Mouse (Mus musculus) small intestine, adult 2 months (tissue): ENCODE measurements around the gene Klc1. TPM values are rescaled to one million over a fixed set of nuclear protein-coding genes. Genes with fewer than 3 reads are reported as not detected.

ENCODE experiments used
- H3K27ac ChIP-seq: fragments of 200-500 bp; 2 replicates; pipeline ENCODE4 v1.5.1; 2012; ENCODE audit warnings: low read depth, low read length, control low read depth, inconsistent platforms; ENCODE audit not compliant: insufficient read depth
- H3K27me3 ChIP-seq: fragments of 200-500 bp; 2 replicates; pipeline ENCODE4 v1.6.1; 2012; ENCODE audit warnings: mild to moderate bottlenecking, moderate library complexity, low read length, inconsistent platforms; ENCODE audit not compliant: control insufficient read depth, insufficient read depth
- H3K36me3 ChIP-seq: fragments of 200-500 bp; 2 replicates; pipeline ENCODE4 v1.6.1; 2012; ENCODE audit warnings: mild to moderate bottlenecking, low read length, control low read depth, inconsistent platforms; ENCODE audit not compliant: control insufficient read depth, insufficient read depth
- H3K4me1 ChIP-seq: fragments of 200-500 bp; 2 replicates; pipeline ENCODE4 v1.6.1; 2012; ENCODE audit warnings: low read length, inconsistent platforms, mixed read lengths; ENCODE audit not compliant: control insufficient read depth, insufficient read depth, insufficient read length
- H3K4me3 ChIP-seq: fragments of 200-500 bp; 2 replicates; pipeline ENCODE4 v1.5.1; 2012; ENCODE audit warnings: low read depth, mild to moderate bottlenecking, control low read depth, inconsistent platforms, low read length, moderate library complexity
- CTCF ChIP-seq: fragments of 200-500 bp; IDR thresholded peaks from 2 replicates; pipeline ENCODE4 v1.5.1; 2012; ENCODE audit warnings: low read depth, mild to moderate bottlenecking, control low read depth, inconsistent platforms, low read length, moderate library complexity, mixed read lengths; ENCODE audit not compliant: insufficient replicate concordance, insufficient read length; ENCODE audit errors: extremely low read depth
- POLR2A ChIP-seq: fragments of 200-500 bp; IDR thresholded peaks from 2 replicates; pipeline ENCODE4 v1.6.1; 2012; ENCODE audit warnings: low read depth, mild to moderate bottlenecking, control low read depth, inconsistent platforms, low read length, moderate library complexity
- WGBS: fragments of 180-500 bp; shearing (Covaris S2); methylation state at CpG from one replicate; pipeline ENCODE4 v1.1.7; 2018; 5-methylcytosine and 5-hydroxymethylcytosine counted together
- polyA plus RNA-seq: library from polyadenylated mRNA; depleted of rRNA; stranded (reverse); fragments of >200 nt; gene quantifications from 2 replicates; pipeline ENCODE4 v1.2.3, GENCODE M21; 2012

Gene Klc1
- polyA plus RNA-seq, 1 experiment = 55.8 TPM

DNA sequence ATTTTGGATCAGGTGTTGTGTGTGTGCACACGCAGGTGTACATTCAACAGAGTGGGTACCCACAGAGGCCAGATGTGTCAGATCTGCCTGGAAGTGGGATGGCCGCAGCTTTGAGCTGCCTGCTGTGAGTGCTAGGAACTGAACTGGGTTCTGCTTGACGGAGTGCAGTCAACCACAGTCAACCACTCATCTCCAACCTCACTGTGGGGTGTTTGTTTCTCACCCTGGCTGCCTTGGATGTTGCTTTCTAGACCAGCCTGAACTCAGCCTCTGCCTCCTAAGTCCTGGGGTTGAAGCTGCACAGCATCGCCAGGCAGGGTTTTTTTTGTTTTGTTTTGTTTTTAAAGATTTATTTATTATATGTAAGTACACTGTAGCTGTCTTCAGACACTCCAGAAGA lies 38.4 kb upstream of the Klc1 start:
- TF ChIP-seq CTCF = no peak
- TF ChIP-seq POLR2A = no peak
- Histone ChIP-seq H3K27me3 (no peaks in the 10 kb centered on the region), H3K4me3 (no peak overlapping the region), H3K36me3 (peaks cover 10% of the 10 kb centered on the region), H3K4me1 (no peaks in the 10 kb centered on the region), H3K27ac (no peak overlapping the region)
- 86% methylated on average over 4 of the region's 4 CpGs for WGBS

DNA sequence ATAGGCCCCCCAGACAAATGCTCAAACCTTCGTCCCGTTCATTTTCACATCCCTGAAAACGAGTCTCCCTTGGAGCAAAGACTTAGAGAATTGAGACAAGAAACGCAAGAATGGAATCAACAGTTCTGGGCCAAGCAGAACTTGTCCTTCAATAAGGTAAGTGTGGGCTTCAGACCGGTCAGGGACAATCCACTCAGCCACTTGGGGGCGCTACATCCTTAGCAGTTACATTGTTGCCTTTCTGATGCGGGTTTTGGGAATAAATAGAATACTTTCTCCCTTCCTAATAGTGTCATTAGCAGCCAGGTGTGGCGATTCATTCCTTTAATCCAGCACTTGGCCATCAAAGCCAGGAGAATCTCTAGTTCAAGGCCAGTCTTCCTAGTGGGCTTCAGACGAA lies 36.0 kb upstream of the Klc1 start:
- Histone ChIP-seq H3K27ac (no peak overlapping the region), H3K27me3 (no peaks in the 10 kb centered on the region), H3K4me3 (no peak overlapping the region), H3K36me3 (peaks cover 17% of the 10 kb centered on the region), H3K4me1 (no peaks in the 10 kb centered on the region)
- TF ChIP-seq CTCF (peak; percentile 43; the same call in 1 of the 2 replicates), POLR2A (no peak)
- WGBS = 75% methylated on average over 9 of the region's 9 CpGs

DNA sequence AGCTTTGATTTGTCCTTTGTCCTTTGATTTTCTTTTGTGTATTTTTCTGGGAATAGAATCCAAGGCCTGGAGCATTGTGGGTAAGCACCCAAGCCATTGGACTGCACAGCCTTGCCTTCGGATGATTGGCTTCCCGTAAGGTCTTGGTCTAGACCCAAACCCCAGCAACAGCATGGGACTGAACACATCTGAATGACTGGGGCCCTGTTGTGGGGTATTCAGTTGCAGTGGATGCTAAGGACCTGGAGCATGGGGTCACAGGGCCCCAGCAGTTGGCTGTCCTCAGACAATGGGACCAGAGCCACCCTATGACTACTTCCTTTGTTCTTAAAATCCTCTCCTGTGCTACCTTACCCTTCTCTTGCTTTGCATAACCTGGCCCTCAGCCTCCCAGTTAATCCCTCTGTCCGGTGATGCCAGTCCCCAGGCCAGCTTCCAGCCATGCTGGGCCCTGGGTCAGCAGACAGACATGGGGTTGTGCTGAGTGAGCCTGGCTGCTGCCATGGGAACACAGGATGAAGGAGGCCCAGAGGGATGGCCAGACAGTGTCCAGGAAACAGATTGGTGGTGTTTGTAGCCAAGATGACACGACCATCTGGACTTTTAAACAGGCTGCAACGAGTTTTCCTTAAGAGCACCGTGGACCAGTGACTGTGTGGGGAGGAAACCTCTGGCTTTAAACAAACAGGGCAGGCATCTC lies 33.9 kb upstream of the Klc1 start:
- Histone ChIP-seq H3K36me3 (peaks cover 17% of the 10 kb centered on the region), H3K27ac (no peak overlapping the region), H3K27me3 (no peaks in the 10 kb centered on the region), H3K4me3 (no peak overlapping the region), H3K4me1 (no peaks in the 10 kb centered on the region)
- no peak for TF ChIP-seq CTCF
- no peak for TF ChIP-seq POLR2A
- 83% methylated on average over 6 of the region's 6 CpGs for WGBS

DNA sequence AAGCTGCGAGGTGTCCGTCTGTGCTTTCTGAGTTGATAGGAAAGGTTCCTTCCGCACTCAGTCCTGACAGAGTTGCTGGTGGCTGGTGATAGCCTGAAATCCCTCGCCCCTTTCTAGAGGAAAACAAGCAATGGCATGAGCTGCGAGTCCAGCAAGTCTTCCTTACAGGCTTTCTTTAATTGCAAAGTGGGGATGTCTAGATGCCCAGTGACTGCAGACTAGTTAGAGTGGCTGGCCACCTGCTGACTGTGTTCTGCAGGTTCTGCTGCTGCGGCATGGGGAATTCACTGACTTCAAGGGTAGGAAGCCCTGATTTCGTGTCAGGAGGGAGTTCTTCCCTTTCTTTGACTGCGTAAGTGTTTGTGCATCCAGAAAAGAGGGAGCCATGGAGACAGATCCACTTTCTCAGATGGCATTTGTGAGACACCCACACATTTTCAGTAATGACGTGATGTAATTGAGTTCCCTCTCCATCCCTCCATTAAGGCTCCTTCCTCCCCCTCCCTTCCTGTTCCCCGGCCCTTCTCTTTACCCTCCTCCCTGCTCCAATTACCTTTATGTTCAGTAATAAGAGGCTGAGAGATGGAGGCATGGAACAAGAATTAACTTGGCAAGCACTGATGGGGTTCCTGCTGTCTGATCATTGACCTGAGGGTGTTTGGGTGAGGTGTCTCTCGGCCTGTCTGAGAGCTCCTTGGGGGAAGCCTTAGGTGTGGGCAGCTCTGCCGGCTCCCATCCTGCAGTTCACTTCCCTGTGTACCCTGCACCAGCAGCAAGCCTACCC lies 33.1 kb upstream of the Klc1 start:
- no peaks in the 10 kb centered on the region for H3K27me3 ChIP-seq
- H3K4me1 ChIP-seq = no peaks in the 10 kb centered on the region
- no peak overlapping the region for H3K4me3 ChIP-seq
- H3K27ac ChIP-seq = peak overlapping the region; percentile 7; the same call in 1 of the 2 replicates
- H3K36me3 ChIP-seq = peaks cover 18% of the 10 kb centered on the region
- 84% methylated on average over 12 of the region's 12 CpGs for WGBS
- TF ChIP-seq CTCF = no peak

DNA sequence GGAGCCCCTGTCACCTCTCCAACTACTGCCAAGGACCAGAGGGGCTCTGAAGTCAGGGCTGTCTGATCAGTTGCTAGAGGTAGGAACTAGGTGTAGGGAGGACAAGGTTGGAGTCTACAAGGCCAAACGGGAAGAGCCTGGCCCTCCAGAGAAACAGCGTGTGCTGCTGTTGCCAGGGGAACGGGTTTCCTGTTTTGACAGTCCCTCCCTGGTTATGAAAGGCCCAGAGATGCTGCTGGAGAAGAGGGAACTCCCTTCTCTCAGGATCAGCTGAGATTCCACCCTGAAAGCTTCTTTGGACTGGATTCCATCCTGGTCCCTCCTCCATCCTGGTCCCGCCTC lies 32.6 kb upstream of the Klc1 start:
- Histone ChIP-seq H3K36me3 (peaks cover 18% of the 10 kb centered on the region), H3K27me3 (no peaks in the 10 kb centered on the region), H3K27ac (peak overlapping the region; percentile 37), H3K4me3 (no peak overlapping the region), H3K4me1 (no peaks in the 10 kb centered on the region)
- WGBS = 76% methylated on average over 4 of the region's 4 CpGs
- no peak for TF ChIP-seq POLR2A
- no peak for TF ChIP-seq CTCF

DNA sequence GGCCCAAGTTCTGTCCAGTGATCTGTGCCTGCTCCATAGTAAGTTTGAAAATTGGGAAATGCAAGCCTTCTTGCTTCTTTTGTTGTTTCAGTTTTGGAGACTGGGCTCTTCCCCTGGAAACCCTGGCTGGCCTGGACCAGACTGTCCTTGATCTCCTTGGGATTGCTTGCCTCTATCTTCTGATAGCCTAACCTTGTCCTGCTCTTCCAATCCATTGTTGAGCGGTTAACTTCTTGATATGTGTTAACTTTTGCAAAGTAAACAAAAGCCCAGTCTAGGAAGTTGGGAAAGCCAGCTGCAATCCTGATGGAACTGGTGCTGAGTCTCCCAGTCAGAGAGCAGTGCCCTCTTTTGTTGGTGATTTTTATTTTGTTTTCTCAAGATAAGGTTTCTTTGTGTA lies 30.7 kb upstream of the Klc1 start:
- H3K27me3 ChIP-seq = no peaks in the 10 kb centered on the region
- H3K27ac ChIP-seq = no peak overlapping the region
- WGBS = 68% methylated on average over 1 of the region's 1 CpGs
- H3K4me1 ChIP-seq = peaks cover 6% of the 10 kb centered on the region
- no peak overlapping the region for H3K4me3 ChIP-seq
- H3K36me3 ChIP-seq = peaks cover 17% of the 10 kb centered on the region
- TF ChIP-seq POLR2A (no peak), CTCF (no peak)
